Mouse (Mus musculus) heart, embryonic 12.5 days (tissue): ENCODE data around the gene 2010111I01Rik. TPM values are rescaled to one million over a fixed set of nuclear protein-coding genes. Genes with fewer than 3 reads are reported as not detected.

ENCODE experiments used
- ATAC-seq: fragments of 200-750 bp; cut with Nextera tagmentation; 2 replicates; pipeline ENCODE4 v1.8.0; 2017; ENCODE audit warnings: moderate TSS enrichment, moderate library complexity; ENCODE audit not compliant: insufficient number of reproducible peaks, low FRiP score
- H3K27ac ChIP-seq: fragments of 300-500 bp; sonication (generic); 2 replicates; pipeline ENCODE4 v1.5.1; 2016; ENCODE audit warnings: mild to moderate bottlenecking, moderate library complexity; ENCODE audit not compliant: poor library complexity, severe bottlenecking
- H3K27me3 ChIP-seq: fragments of 300-500 bp; sonication (generic); replicated peaks from 2 replicates; pipeline ENCODE4 v1.6.1; 2016; ENCODE audit warnings: mild to moderate bottlenecking, moderate library complexity
- H3K36me3 ChIP-seq: fragments of 300-500 bp; sonication (generic); 2 replicates; pipeline ENCODE4 v1.6.1; 2016; ENCODE audit warnings: mild to moderate bottlenecking, moderate library complexity
- H3K4me1 ChIP-seq: fragments of 300-500 bp; sonication (generic); replicated peaks from 2 replicates; pipeline ENCODE4 v1.6.1; 2016; ENCODE audit warnings: mild to moderate bottlenecking
- H3K4me2 ChIP-seq: fragments of 300-500 bp; sonication (generic); 2 replicates; pipeline ENCODE4 v1.6.1; 2016; ENCODE audit warnings: mild to moderate bottlenecking, moderate library complexity
- H3K4me3 ChIP-seq: fragments of 300-500 bp; sonication (generic); 2 replicates; pipeline ENCODE4 v1.5.1; 2016; ENCODE audit warnings: mild to moderate bottlenecking
- H3K9ac ChIP-seq: fragments of 300-500 bp; sonication (generic); 2 replicates; pipeline ENCODE4 v1.6.1; 2016; ENCODE audit warnings: mild to moderate bottlenecking, moderate library complexity
- H3K9me3 ChIP-seq: fragments of 300-500 bp; sonication (generic); replicated peaks from 2 replicates; pipeline ENCODE4 v1.6.1; 2016; ENCODE audit warnings: mild to moderate bottlenecking, moderate library complexity
- WGBS: fragments of 180-500 bp; shearing (Covaris S2); methylation state at CpG from one replicate; pipeline ENCODE4 v1.1.7; 2016; 5-methylcytosine and 5-hydroxymethylcytosine counted together
- polyA plus RNA-seq: library from polyadenylated mRNA; unstranded; fragments of >200 nt; fragmentation: Nextera tagmentation; extraction: Ambion mirVana; gene quantifications from 2 replicates; pipeline ENCODE4 v1.2.1, GENCODE M21; 2016

2010111I01Rik gene
- polyA plus RNA-seq, 1 experiment from 2014 or later, result 53.5 TPM

DNA sequence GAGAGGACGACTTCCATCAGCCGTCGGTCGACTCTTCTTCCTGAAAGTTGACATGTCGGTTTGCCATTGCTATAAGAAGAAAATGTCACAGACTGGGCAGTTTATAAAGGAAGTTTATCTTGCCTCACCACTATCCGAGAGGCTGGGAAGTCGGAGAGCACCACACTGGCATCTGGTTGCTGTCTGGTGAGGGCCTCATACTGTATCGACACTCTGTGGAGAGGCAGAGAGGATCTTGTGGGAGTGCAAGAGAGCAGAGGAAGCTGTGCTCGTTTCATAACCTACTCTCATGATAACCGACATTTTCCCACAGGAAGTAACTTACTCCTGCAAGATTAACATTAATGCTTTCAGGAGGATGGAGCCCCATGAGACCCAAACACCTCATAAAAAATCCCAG lies 7.9 kb upstream of the 2010111I01Rik start:
- Histone ChIP-seq H3K9ac (no peak overlapping the region), H3K4me3 (no peak overlapping the region), H3K27ac (no peak overlapping the region), H3K4me1 (0 out of 2 replicates have a peak, but pooled peaks cover 6% of the 10 kb centered on the region), H3K9me3 (no peaks in the 10 kb centered on the region), H3K4me2 (no peak overlapping the region), H3K27me3 (no peaks in the 10 kb centered on the region; the same call in 1 of the 2 replicates), H3K36me3 (no peaks in the 10 kb centered on the region)
- 49% methylated on average over 10 of the region's 10 CpGs for WGBS
- ATAC-seq, result no peak

DNA sequence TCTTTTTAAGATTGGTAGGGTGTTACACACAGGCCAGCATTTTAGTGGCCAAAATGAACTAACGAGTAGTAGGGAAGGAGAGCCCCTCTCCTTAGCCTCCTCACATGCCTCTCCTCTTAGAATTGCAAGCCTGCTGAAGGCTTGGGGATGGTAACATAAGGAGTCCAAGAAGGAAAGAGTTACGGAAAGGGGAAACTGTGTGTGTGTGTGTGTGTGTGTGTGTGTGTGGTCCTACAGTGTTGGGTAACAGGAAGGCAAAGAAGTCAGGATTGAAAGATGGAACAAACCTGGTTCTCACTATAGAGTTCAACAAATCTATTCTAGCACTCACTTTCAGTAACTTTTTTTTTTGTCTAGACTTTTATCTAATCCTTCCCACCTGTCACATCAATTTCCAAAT lies 1.3 kb upstream of the 2010111I01Rik start:
- Histone ChIP-seq H3K4me1 (peaks cover 6% of the 10 kb centered on the region), H3K4me3 (no peak overlapping the region), H3K27ac (no peak overlapping the region), H3K9me3 (no peaks in the 10 kb centered on the region), H3K9ac (no peak overlapping the region), H3K4me2 (no peak overlapping the region), H3K27me3 (no peaks in the 10 kb centered on the region; the same call in 1 of the 2 replicates), H3K36me3 (0 out of 2 replicates have a peak, but pooled peaks cover 2% of the 10 kb centered on the region)
- 74% methylated on average over 2 of the region's 2 CpGs for WGBS
- no peak for ATAC-seq

DNA sequence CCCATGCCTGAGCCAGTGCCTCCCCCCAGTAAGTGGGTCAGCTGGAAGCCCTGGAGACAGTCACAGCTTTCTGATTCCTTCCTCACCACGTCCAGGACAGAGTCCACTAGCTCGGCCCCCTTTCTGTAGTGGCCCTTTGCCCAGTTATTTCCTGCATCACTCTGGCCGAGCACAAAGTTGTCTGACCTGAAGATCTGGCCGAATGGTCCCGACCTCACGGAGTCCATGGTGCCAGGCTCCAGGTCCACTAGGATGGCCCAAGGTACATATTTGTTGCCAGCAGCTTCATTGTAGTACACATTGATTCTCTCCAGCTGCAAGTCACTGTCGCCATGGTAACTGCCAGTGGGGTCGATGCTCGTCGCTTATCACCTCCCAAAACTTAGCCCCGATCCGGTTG lies 3.5 kb downstream of the 2010111I01Rik start:
- Histone ChIP-seq H3K4me1 (peaks cover 19% of the 10 kb centered on the region), H3K36me3 (0 out of 2 replicates have a peak, but pooled peaks cover 2% of the 10 kb centered on the region), H3K27me3 (no peaks in the 10 kb centered on the region), H3K4me3 (no peak overlapping the region), H3K27ac (no peak overlapping the region), H3K4me2 (no peak overlapping the region), H3K9me3 (no peaks in the 10 kb centered on the region), H3K9ac (no peak overlapping the region)
- no peak for ATAC-seq
- 79% methylated on average over 12 of the region's 12 CpGs for WGBS

DNA sequence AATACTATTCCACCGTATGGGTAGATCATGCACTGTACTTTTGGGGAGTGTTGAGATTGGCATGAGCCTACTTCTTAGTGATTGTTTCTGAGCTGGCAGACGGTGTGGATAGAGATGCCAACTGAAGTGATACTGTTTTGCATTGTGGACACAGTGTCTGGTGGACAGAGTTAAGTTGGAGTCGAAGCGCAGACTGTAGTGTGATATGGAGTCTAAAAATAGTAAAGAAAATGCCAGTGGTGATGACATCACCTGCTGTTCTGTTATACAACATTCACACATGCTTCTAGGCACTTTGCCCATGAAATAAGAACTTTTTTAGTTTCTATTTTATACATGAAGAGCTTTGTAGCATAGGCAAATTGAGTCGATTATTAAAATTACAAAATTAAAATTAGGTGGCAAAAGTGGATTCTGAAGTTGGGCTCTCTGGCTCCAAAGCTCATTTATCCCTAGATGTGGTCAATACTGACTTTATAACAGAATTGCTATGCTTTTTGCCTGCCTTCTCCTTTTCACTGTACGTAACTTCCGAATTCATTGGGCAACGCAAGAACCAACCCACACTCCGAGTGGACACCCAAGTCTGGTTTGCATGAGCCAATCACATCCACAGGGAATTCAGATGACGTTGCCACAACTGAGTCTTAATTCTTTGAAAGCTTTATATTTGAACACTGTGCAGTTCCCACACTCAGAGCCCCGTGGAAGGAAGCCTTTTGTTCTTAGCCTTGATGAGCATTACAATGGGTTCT lies 6.0 kb downstream of the 2010111I01Rik start:
- Histone ChIP-seq H3K4me1 (peaks cover 13% of the 10 kb centered on the region), H3K4me3 (no peak overlapping the region), H3K27me3 (no peaks in the 10 kb centered on the region), H3K9ac (no peak overlapping the region), H3K9me3 (no peaks in the 10 kb centered on the region), H3K36me3 (0 out of 2 replicates have a peak, but pooled peaks cover 2% of the 10 kb centered on the region), H3K27ac (peak overlapping the region; percentile 78), H3K4me2 (0 out of 2 replicates have a peak overlapping the region, but pooled peaks have one; percentile 24)
- 58% methylated on average over 11 of the region's 11 CpGs for WGBS
- 0 out of 2 replicates have a peak, but pooled peaks have one; percentile 35 for ATAC-seq

DNA sequence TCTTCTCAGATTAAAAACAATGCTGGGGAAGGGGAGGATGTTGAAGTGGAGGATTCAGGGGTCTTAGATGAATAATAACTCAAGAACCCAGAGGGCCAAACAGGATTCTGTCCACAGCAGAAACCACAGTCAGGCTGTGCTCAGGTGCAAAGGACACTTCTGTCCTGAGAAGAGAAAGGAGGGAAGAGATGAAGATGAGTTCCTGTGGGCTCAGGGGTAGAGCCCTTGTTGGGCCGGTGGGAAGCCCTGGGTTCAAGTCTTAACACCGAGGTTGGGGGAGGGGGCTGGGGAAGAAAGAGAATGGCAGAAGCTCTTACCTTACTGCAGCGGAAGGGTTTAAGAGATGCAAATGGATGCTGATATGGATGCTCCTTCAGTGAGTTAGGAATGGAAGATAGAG lies 7.7 kb downstream of the 2010111I01Rik start:
- ATAC-seq, result no peak
- Histone ChIP-seq H3K27ac (no peak overlapping the region), H3K9ac (no peak overlapping the region), H3K9me3 (no peaks in the 10 kb centered on the region), H3K4me1 (peaks cover 16% of the 10 kb centered on the region), H3K4me2 (no peak overlapping the region), H3K4me3 (no peak overlapping the region), H3K36me3 (0 out of 2 replicates have a peak, but pooled peaks cover 2% of the 10 kb centered on the region), H3K27me3 (no peaks in the 10 kb centered on the region)
- 74% methylated on average over 3 of the region's 3 CpGs for WGBS

DNA sequence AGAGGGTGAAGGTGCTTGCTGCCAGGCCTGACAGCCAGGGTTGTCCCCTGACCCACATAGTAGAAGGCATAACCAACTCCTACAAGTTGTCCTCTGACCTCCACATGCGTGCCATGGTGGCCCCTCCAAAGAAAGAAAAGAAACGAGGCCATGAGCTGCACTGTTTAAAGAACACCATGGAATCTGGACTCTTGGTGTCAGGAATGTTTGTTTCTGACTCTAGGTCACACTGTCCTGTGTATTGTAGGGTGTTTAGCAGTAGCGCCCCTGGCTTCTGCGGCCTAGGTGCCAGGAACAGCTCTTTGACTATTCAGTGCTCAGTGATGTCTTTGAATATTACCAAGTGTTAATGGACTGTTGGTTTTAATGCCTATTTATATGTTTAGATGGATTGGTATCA lies 8.4 kb downstream of the 2010111I01Rik start:
- no peaks in the 10 kb centered on the region for H3K36me3 ChIP-seq
- ATAC-seq, result no peak
- no peaks in the 10 kb centered on the region for H3K9me3 ChIP-seq
- no peak overlapping the region for H3K4me3 ChIP-seq
- H3K27me3 ChIP-seq, result no peaks in the 10 kb centered on the region
- H3K9ac ChIP-seq, result no peak overlapping the region
- 81% methylated on average over 4 of the region's 4 CpGs for WGBS
- H3K4me1 ChIP-seq, result peaks cover 21% of the 10 kb centered on the region
- H3K27ac ChIP-seq, result no peak overlapping the region
- H3K4me2 ChIP-seq, result no peak overlapping the region

DNA sequence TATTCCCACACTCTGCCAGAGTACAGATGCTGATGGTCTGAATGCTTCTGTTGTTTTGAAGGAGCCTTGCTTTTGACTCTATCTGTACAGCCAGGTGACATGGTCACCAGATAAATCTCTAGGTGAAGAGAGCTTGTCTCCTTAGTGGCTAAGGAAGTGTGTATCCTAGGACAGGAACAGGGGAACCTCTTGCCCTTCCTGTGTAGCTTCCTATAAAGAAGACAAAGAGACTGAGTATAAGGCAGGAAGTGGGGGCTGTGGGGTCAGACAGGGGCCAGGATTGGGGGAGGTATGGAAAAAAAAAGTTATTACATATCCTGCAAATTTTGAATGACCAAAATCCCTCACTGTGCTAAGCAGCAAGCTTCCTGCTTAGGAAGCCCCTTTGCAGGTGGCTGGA lies 13.4 kb downstream of the 2010111I01Rik start:
- no peak overlapping the region for H3K4me2 ChIP-seq
- ATAC-seq, result peak; percentile 76
- H3K9me3 ChIP-seq, result no peaks in the 10 kb centered on the region
- H3K9ac ChIP-seq, result no peak overlapping the region
- no peak overlapping the region for H3K4me3 ChIP-seq
- peaks cover 10% of the 10 kb centered on the region for H3K4me1 ChIP-seq
- no peaks in the 10 kb centered on the region for H3K36me3 ChIP-seq
- no peaks in the 10 kb centered on the region for H3K27me3 ChIP-seq
- H3K27ac ChIP-seq, result no peak overlapping the region

DNA sequence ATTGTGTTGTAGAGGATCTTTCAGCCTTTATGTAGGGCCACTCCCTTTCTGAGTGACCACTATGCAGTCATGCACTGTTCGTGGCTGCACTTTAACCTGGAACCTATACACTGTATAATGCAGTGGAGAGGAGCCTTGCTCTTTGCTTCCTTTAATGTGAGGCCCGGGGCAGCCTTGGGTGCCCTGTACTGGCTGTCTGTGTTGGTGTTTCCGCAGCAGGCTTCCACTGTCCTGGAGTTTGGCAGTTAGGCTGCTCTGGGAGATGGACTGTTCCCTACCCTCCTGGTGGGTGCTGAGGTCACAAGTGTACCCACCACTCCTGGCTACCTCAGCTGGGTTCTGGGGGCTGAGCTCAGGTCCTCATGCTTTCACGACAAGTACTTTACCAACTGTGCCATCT lies 14.1 kb downstream of the 2010111I01Rik start:
- Histone ChIP-seq H3K9ac (no peak overlapping the region), H3K4me3 (no peak overlapping the region), H3K4me1 (peaks cover 10% of the 10 kb centered on the region), H3K4me2 (no peak overlapping the region), H3K36me3 (no peaks in the 10 kb centered on the region), H3K27me3 (no peaks in the 10 kb centered on the region), H3K27ac (peak overlapping the region; percentile 50; the same call in 1 of the 2 replicates), H3K9me3 (no peaks in the 10 kb centered on the region)
- 0 out of 2 replicates have a peak, but pooled peaks have one; percentile 45 for ATAC-seq
- WGBS, result 64% methylated on average over 4 of the region's 4 CpGs

DNA sequence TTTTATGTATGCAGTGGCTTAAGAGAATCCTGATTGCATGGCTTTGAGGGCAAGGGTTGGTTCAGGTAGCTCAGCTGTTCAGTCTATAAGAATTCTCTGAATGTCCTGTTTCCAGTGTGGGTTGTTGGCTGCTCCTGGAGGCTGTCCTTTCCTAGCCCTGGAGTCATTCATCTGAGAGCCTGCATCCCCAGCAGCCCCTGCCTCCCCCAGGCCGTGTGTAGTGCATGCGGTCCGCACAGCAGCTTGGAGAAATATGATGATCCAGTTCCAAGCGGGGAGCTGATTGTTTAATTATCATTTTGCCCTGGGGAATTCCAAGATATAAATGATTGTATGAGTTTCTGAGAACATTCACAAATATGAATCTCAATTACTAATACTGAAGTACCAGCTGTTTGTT lies 14.5 kb downstream of the 2010111I01Rik start:
- no peaks in the 10 kb centered on the region for H3K9me3 ChIP-seq
- no peak overlapping the region; the same call in 1 of the 2 replicates for H3K27ac ChIP-seq
- no peak overlapping the region for H3K9ac ChIP-seq
- no peaks in the 10 kb centered on the region for H3K36me3 ChIP-seq
- no peak overlapping the region for H3K4me2 ChIP-seq
- no peak for ATAC-seq
- no peak overlapping the region for H3K4me3 ChIP-seq
- H3K27me3 ChIP-seq, result no peaks in the 10 kb centered on the region
- WGBS, result 78% methylated on average over 4 of the region's 4 CpGs
- peaks cover 10% of the 10 kb centered on the region for H3K4me1 ChIP-seq

DNA sequence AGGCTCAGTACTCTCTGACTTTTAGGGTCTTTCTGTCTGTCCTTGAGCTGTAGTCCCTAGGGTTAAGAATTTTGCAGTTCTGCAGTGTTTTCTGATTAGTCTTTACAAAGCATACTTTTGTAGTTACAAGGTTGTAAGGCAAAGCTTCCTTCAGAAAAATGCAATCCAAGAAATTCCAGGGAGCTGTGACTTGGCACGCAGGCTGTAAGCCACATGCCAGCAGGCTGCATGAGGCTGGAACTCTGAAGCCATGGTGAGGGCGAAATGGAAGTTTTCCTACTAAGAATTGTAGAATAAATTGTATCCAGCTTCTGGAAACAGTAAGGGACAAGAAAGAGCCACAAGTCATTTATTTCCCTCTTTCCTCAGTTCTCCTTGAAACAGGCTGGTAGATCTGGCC lies 15.4 kb downstream of the 2010111I01Rik start:
- Histone ChIP-seq H3K4me1 (peaks cover 10% of the 10 kb centered on the region), H3K9ac (no peak overlapping the region), H3K9me3 (no peaks in the 10 kb centered on the region), H3K4me3 (no peak overlapping the region), H3K4me2 (no peak overlapping the region), H3K27me3 (no peaks in the 10 kb centered on the region), H3K27ac (no peak overlapping the region), H3K36me3 (no peaks in the 10 kb centered on the region)
- ATAC-seq, result no peak
- WGBS, result 73% methylated on average over 2 of the region's 2 CpGs

DNA sequence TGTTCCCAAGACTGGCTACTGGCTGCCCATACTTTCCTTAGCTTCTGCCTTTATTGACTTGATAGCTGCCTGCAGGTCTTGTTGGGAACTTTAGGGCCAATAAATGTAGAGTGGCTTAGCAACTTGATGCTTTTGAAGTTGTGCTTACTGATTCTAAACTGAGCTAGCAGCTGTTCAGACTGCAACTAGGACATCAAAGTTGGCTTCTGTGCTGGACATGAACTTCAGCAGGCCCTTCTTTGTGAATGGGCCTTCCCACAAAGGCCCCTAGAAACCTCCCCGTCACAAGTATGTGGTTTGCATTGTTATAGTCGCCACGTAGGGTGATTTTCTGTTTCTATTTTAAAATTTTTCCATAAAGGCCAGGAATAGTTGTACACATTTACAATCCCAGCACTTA lies 19.8 kb downstream of the 2010111I01Rik start:
- no peak for ATAC-seq
- Histone ChIP-seq H3K4me2 (no peak overlapping the region), H3K27me3 (no peaks in the 10 kb centered on the region), H3K9me3 (no peaks in the 10 kb centered on the region), H3K36me3 (no peaks in the 10 kb centered on the region), H3K4me1 (no peaks in the 10 kb centered on the region; the same call in 1 of the 2 replicates), H3K27ac (no peak overlapping the region), H3K9ac (no peak overlapping the region), H3K4me3 (no peak overlapping the region)
- WGBS, result 68% methylated on average over 3 of the region's 3 CpGs
